Mouse (Mus musculus): ENCODE results near the gene Apbb1.

- TF ChIP-seq POLR2A (IDR thresholded peaks at IDR 0.05; ENCODE audit: low read depth, low read length) (no peak), CTCF (conservative IDR thresholded peaks at IDR 0.05; ENCODE audit: insufficient read depth, insufficient read length, low read depth, low read length) (no peak)
Observed at GRCm38 (mm10) chr7:105608467-105608866, 27.0 kb upstream of the Apbb1 start.
